Mouse (Mus musculus): ENCODE results near the gene Dync2h1. TPM values are rescaled to one million over a fixed set of nuclear protein-coding genes. Genes with fewer than 3 reads are reported as not detected.

Gene Dync2h1
- polyA plus RNA-seq, 1 experiment from 2014 or later: 2.2 TPM

GRCm38 (mm10) chr9:6901620-6902019 is 282.6 kb downstream of the Dync2h1 start:
- no peak for DNase-seq
- no peak overlapping the region for H3K9ac ChIP-seq
- H3K4me3 ChIP-seq (replicated peaks): no peak overlapping the region
- H3K9me3 ChIP-seq (replicated peaks): no peaks in the 10 kb centered on the region
- no peak overlapping the region for H3K4me2 ChIP-seq
- no peaks in the 10 kb centered on the region for H3K27me3 ChIP-seq
- WGBS (ENCODE audit: insufficient replicate concordance): 39% methylated on average over 1 of the region's 1 CpGs
- H3K4me1 ChIP-seq (replicated peaks): no peaks in the 10 kb centered on the region
- H3K36me3 ChIP-seq: no peaks in the 10 kb centered on the region
- no peak for ATAC-seq (ENCODE audit: low read depth)
- no peak overlapping the region for H3K27ac ChIP-seq

- DNase-seq: no peak
- Histone ChIP-seq H3K4me2 (no peak overlapping the region), H3K9me3 (replicated peaks) (no peaks in the 10 kb centered on the region), H3K4me1 (replicated peaks) (no peaks in the 10 kb centered on the region), H3K27me3 (no peaks in the 10 kb centered on the region), H3K36me3 (no peaks in the 10 kb centered on the region), H3K4me3 (replicated peaks) (no peak overlapping the region), H3K9ac (no peak overlapping the region), H3K27ac (no peak overlapping the region)
- ATAC-seq (ENCODE audit: low read depth): no peak
These were observed 292.9 kb downstream of the Dync2h1 start for GRCm38 (mm10) chr9:6891331-6891730.

- DNase-seq: no peak
- no peak for ATAC-seq (ENCODE audit: low read depth)
- no peak overlapping the region for H3K9ac ChIP-seq
- H3K36me3 ChIP-seq: no peaks in the 10 kb centered on the region
- WGBS (ENCODE audit: insufficient replicate concordance): 65% methylated on average over 1 of the region's 1 CpGs
- no peaks in the 10 kb centered on the region for H3K27me3 ChIP-seq
- H3K4me1 ChIP-seq (replicated peaks): no peaks in the 10 kb centered on the region
- no peak overlapping the region for H3K4me3 ChIP-seq (replicated peaks)
- no peak overlapping the region for H3K4me2 ChIP-seq
- no peak overlapping the region for H3K27ac ChIP-seq
- no peaks in the 10 kb centered on the region for H3K9me3 ChIP-seq (replicated peaks)
These were observed 302.9 kb downstream of the Dync2h1 start for GRCm38 (mm10) chr9:6881187-6881984.

Other genes starting within 250 kb of the Dync2h1 start
- gene Dcun1d5, start 74 bp upstream of the Dync2h1 start, polyA plus RNA-seq (2015; fragmentation: Nextera tagmentation; extraction: Ambion mirVana): 82.6 and 94.8 TPM in 2 replicates
- 0.16 TPM in 2 replicates for gene Mmp13, start 88.1 kb upstream of the Dync2h1 start, polyA plus RNA-seq (2015; fragmentation: Nextera tagmentation; extraction: Ambion mirVana)
- 0.05 TPM in 1 of 2 replicates, not detected in the other for gene Mmp12, start 159.9 kb upstream of the Dync2h1 start, polyA plus RNA-seq (2015; fragmentation: Nextera tagmentation; extraction: Ambion mirVana)
- not detected in 2 replicates for gene Mmp1b, start 203.6 kb upstream of the Dync2h1 start, polyA plus RNA-seq (2015; fragmentation: Nextera tagmentation; extraction: Ambion mirVana)

All from liver, embryonic 13.5 days (tissue).